Mouse (Mus musculus): ENCODE data around the gene Tas2r143.

GRCm38 (mm10) chr6:42383360-42383759 is 16.7 kb upstream of the Tas2r143 start:
- TF ChIP-seq EP300 (IDR thresholded peaks at IDR 0.05; ENCODE audit: low read depth) (no peak), CTCF (IDR thresholded peaks at IDR 0.05; ENCODE audit: low read depth) (no peak)

Measured in heart, postnatal 0 days (tissue).